Mouse (Mus musculus) thymus, postnatal 4 days (tissue): Measurements from ENCODE around the gene Hspa1a.
"Not testable (repeated sequence)": the region's sequence is repeated elsewhere in the genome, so short reads cannot be mapped to it uniquely, and the experiment has no call there.

Experiments
- DNase-seq: peaks from one replicate; pipeline ENCODE4 v3.0.0; 2021

The Hspa1a gene

GRCm38 (mm10) chr17:35000717-35001451 lies 28.9 kb upstream of the Hspa1a start, which contains the start of gene Vars:
Vars (plus strand) TSS chr17:35000987.
- peak; percentile 86 for DNase-seq

DNA sequence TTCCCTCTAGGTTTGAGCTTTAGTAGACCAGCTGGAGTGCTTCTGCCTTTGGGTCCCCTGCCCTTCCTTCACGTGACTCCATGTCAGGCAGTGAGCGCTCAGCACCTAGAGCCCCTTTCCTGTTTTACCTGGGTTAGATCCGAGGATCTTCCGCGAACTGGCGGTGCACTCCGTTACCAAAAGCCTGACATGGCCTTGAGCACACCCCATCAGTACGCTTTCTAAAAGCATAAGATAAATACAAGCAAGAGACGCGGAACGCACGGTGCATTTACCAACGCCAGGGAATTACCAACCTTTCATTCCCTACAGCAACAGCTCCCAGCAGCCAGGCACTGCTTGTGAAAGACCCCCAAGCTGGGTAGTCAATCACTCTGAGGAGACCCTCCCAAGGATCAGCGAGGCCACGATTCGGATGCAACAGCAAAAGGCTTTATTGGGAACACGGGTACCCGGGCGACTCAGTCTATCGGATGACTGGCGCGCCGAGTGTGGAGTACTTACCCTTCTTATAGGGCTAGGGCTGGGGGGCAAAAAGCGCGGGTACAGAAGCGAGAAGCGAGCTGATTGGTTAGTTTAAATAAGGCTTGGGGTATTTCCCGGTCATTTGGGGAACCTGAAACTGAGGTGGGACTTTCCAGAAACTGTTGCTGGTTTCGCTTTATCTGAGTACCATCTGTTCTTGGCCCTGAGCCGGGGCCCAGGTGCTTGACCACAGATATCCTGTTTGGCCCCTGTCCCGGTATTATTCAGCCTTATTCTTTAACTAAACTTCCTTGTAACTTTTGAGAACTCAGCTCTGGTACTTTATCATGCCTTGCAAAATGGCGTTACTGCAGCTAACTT lies 28.1 kb upstream of the Hspa1a start:
- not testable (repeated sequence) for DNase-seq

DNA sequence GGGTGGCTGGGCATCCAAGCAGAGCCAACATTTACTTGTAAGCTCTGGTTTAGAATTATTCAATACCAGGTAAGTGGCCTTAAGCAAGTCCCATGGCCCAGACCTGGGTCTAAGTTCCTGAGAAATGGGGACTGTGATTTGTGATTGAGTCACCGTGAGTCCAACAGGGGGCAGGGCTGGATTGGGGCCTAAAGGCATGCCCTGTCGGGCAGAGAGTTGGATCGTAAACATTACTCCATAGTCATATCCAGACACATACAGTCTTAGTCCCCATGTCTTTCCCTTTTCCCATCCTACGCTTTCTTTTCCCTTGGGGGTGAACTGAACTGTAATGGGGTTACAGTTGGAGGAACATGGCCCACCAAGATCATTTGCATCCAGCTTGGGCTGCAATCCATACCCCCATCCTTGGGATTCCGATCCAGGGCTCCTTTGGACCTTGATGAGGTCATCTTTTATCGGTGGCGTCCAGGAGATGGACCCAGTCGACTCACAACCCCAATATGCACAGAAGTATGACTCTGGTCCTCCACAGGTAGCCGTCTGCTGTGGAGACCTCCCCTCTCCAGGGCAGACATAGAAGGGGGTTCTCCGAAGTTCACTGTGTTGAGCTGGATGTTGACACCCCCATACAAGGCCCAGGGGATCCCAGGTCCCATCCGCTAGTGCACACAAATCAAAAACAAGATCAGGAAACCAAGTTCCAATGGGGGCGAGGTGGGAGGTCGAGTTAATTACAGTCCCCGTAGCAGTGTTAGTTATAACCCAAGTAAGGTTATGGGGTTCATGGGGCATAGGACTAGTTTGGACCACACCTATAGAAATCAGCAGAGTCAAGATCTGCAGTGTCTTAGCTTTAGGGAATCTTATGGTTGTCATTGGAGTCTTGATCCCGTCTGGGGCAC lies 26.8 kb upstream of the Hspa1a start:
- DNase-seq, result no peak

DNA sequence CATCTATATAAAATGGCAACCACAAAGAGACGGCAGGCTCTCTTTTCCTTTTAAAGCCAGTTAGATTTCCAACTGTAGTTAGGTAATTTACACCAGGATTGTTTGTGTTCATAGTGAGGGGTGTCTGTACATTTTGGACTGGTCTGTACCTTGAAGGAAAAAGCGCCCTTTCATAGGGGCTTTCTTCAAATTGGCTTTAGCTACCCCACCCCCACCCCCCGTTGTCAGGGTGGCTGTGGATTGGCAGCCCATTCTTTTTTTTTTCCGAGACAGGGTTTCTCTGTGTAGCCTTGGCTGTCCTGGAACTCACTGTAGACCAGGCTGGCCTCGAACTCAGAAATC lies 25.2 kb upstream of the Hspa1a start:
- DNase-seq, result no peak

DNA sequence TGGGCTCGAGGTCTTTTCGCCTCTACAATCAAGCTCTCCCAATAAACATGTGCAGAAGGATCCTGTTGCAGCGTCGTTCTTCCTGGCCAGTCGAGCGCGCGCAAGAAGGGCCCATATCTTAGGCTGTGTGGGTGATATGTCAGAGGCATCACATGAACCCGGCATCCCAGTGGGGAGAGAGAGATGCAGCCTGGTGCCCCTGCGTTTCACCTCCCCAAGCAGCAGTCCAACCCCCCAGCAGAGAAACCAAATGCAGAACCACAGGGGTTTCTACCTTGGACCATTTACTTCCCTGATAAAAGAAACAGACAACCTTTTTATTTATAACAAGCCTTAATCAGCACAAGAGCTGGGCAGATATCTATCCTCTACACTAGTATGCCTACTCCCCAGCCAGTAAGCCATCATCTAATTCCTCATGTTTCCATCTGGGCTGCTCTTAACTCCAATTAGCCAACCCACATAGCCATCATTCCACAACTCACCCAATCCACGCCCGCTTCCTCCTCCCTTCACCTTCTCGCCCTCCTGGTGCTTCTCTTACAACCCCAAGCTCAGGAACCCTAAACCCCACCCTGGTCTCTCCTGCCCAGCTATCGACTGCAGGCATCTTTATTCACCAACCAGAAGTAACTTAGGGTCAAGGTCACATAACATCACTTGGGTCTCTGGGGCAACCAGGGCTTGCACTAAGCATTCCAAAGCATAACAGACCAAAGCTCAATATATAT lies 24.6 kb upstream of the Hspa1a start:
- DNase-seq, result no peak

- not testable (repeated sequence) for DNase-seq
These were observed 24.0 kb upstream of the Hspa1a start for GRCm38 (mm10) chr17:34995927-34996326.

- not testable (repeated sequence) for DNase-seq
These were observed 23.2 kb upstream of the Hspa1a start for GRCm38 (mm10) chr17:34995192-34995591.

- no peak for DNase-seq
These were observed 22.8 kb upstream of the Hspa1a start for GRCm38 (mm10) chr17:34994751-34995150.

DNA sequence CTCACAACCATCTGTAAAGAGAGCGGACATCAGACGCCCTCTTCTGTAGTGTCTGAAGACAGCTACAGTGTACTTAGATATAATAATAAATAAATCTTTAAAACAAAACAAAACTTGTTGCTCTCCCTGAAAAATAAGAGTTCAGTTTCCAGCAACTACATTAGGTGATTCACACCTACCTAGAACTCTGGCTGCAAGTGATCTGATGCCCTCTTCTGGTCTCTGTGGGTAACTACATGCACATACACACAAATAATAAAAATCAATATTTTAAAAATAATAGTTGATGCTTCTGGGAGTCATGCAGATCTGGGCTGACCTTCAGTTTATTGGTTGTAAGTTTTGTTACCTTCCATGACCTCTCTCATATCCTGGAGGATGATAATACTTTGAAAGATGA lies 12.3 kb upstream of the Hspa1a start:
- DNase-seq, result no peak

- no peak for DNase-seq
These were observed 10.4 kb upstream of the Hspa1a start for GRCm38 (mm10) chr17:34982328-34982727.

GRCm38 (mm10) chr17:34981690-34982180 lies 9.8 kb upstream of the Hspa1a start, which contains the start of gene Lsm2:
Lsm2 (plus strand) TSS chr17:34981862.
- DNase-seq, result peak; percentile 92

GRCm38 (mm10) chr17:34980655-34981054 lies 8.7 kb upstream of the Hspa1a start:
- no peak for DNase-seq

DNA sequence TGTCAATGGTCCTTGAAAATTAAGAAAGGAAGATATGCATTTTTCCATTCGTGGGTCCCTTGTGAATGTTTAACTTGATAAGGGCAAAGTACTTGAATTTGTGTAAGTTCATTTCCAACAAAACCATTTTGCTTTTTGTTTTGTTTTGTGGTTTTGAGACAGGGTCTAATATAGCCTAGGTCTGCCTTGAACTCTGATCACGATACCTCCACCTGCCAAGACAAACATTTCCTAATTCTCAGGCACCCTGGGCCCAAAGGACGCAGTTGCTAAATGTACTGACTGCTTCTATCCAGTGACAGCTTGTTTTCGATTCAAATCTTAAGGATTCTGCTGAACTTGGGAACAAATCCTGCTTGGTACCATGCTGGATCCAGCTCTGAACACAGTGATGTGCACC lies 7.7 kb upstream of the Hspa1a start:
- no peak for DNase-seq

DNA sequence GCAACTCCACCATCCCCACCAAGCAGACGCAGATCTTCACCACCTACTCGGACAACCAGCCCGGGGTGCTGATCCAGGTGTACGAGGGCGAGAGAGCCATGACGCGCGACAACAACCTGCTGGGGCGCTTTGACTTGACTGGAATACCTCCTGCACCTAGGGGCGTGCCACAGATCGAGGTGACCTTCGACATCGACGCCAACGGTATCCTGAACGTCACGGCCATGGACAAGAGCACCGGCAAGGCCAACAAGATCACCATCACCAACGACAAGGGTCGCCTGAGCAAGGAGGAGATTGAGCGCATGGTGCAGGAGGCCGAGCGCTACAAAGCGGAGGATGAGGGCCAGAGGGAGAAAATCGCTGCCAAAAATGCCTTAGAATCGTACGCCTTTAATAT lies 6.3 kb upstream of the Hspa1a start:
- DNase-seq, result no peak

- DNase-seq, result no peak
These were observed 5.0 kb upstream of the Hspa1a start for GRCm38 (mm10) chr17:34977000-34977399.

- no peak for DNase-seq
These were observed 3.9 kb upstream of the Hspa1a start for GRCm38 (mm10) chr17:34975581-34976492.

GRCm38 (mm10) chr17:34971694-34972068 lies 275 bp downstream of the Hspa1a start:
- not testable (repeated sequence) for DNase-seq

GRCm38 (mm10) chr17:34970850-34971249 lies 1.1 kb downstream of the Hspa1a start:
- not testable (repeated sequence) for DNase-seq

GRCm38 (mm10) chr17:34969822-34970221 lies 2.1 kb downstream of the Hspa1a start, which contains the start of gene Gm20481:
Gm20481 (plus strand) TSS chr17:34969912.
- DNase-seq, result not testable (repeated sequence)

GRCm38 (mm10) chr17:34965627-34966026 lies 6.3 kb downstream of the Hspa1a start:
- no peak for DNase-seq

- DNase-seq, result no peak
These were observed 7.3 kb downstream of the Hspa1a start for GRCm38 (mm10) chr17:34964640-34965049.
